In genomic region chr3:83192401-83192800, GRCm38 (mm10) we compare ENCODE assay signal across 19 mouse cellular contexts.
DNase-seq lines count a peak whose midpoint lies in the region; ATAC-seq and TF ChIP-seq lines count a peak whose summit lies in the region.
"Had no signal": no experiment of that assay in that cellular context is flagged by ENCODE, and none has a peak within 500 bp of the region (broad histone marks: within the 10 kb centered on the region; RNA-seq: fewer than 3 reads in every experiment).

No protein-coding gene starts in this region.

- H3K4me2 ChIP-seq in forebrain, postnatal 0 days (ENCODE audit: low read depth), result no peak overlapping the region
- H3K4me2 ChIP-seq: embryonic facial prominence, embryonic 13.5 days; heart, embryonic 11.5 days; heart, embryonic 15.5 days; hindbrain, embryonic 13.5 days; intestine, embryonic 15.5 days had no signal

- WGBS in forebrain, postnatal 0 days, result 31% methylated on average over 1 of the region's 1 CpGs

- no peaks in the 10 kb centered on the region for H3K27me3 ChIP-seq in forebrain, postnatal 0 days (ENCODE audit: insufficient read depth, low read length)
- H3K27me3 ChIP-seq: embryonic facial prominence, embryonic 13.5 days; heart, embryonic 15.5 days; hindbrain, embryonic 13.5 days; intestine, embryonic 15.5 days had no signal

- no peak overlapping the region for H3K9ac ChIP-seq in forebrain, postnatal 0 days
- H3K9ac ChIP-seq: embryonic facial prominence, embryonic 13.5 days; heart, embryonic 15.5 days; hindbrain, embryonic 13.5 days; intestine, embryonic 15.5 days had no signal

- no peaks in the 10 kb centered on the region for H3K9me3 ChIP-seq in forebrain, postnatal 0 days (ENCODE audit: low read length)
- H3K9me3 ChIP-seq: embryonic facial prominence, embryonic 13.5 days; heart, embryonic 15.5 days; hindbrain, embryonic 13.5 days; intestine, embryonic 15.5 days had no signal

- peak; percentile 53 for ATAC-seq in forebrain, postnatal 0 days
- ATAC-seq: intestine, embryonic 15.5 days had no signal

- H3K4me3 ChIP-seq in forebrain, postnatal 0 days (ENCODE audit: low read depth, low read length), result no peak overlapping the region
- H3K4me3 ChIP-seq: embryonic facial prominence, embryonic 13.5 days; heart, adult 2 months; heart, embryonic 15.5 days; hindbrain, embryonic 13.5 days; intestine, embryonic 15.5 days had no signal

- intact Hi-C loops in left cerebral cortex, postnatal 4 days (cut with DNase I), result no loop called here

- TF ChIP-seq CTCF in brain, embryonic 14.5 days (IDR thresholded peaks at IDR 0.05; ENCODE audit: borderline replicate concordance, extremely low read depth, insufficient read depth, insufficient read length), result no peak
- TF ChIP-seq CTCF in forebrain, postnatal 0 days (IDR thresholded peaks at IDR 0.05; ENCODE audit: low read depth), result no peak

- peak; percentile 22 for DNase-seq in layer of hippocampus, adult 11-12 months (ENCODE audit: low spot score)
- no peak for DNase-seq in layer of hippocampus, postnatal 25 days (ENCODE audit: extremely low spot score in 1 of 2, low spot score in 1 of 2)
- peak; percentile 64 for DNase-seq in brain, embryonic 14.5 days (ENCODE audit: low read depth)
- DNase-seq in forebrain, postnatal 0 days, result no peak
- DNase-seq in gastrocnemius, adult 18-20 months (ENCODE audit: low spot score), result no peak
- no peak for DNase-seq in left cerebral cortex, postnatal 4 days
- DNase-seq: adrenal gland, adult 2 months; adrenal gland, postnatal 36 days; cerebellum, adult 11-12 months; cerebellum, adult 9-10 months; cerebellum, postnatal 36 days; gastrocnemius, postnatal 14 days; heart, adult 2 months; heart, postnatal 14 days had no signal

- TF ChIP-seq POLR2A in brain, embryonic 14.5 days (IDR thresholded peaks at IDR 0.05; ENCODE audit: borderline replicate concordance, extremely low read depth, insufficient read depth, insufficient read length, poor library complexity, severe bottlenecking), result no peak

- no peaks in the 10 kb centered on the region for H3K4me1 ChIP-seq in forebrain, postnatal 0 days (ENCODE audit: insufficient read depth)
- H3K4me1 ChIP-seq: embryonic facial prominence, embryonic 13.5 days; heart, embryonic 15.5 days; hindbrain, embryonic 13.5 days; intestine, embryonic 15.5 days had no signal

- no peaks in the 10 kb centered on the region for H3K36me3 ChIP-seq in forebrain, postnatal 0 days (ENCODE audit: insufficient read depth)
- H3K36me3 ChIP-seq: embryonic facial prominence, embryonic 13.5 days; heart, embryonic 15.5 days; hindbrain, embryonic 13.5 days; intestine, embryonic 15.5 days had no signal

- H3K27ac ChIP-seq in forebrain, postnatal 0 days (ENCODE audit: low read depth, low read length), result no peak overlapping the region
- H3K27ac ChIP-seq: embryonic facial prominence, embryonic 13.5 days; heart, adult 2 months; heart, embryonic 15.5 days; hindbrain, embryonic 13.5 days; intestine, embryonic 15.5 days had no signal

Comparison
In these comparisons a context has a peak if more than half of its experiments do, and no peak if none do; other contexts are left out.
1. DNase-seq: peak in layer of hippocampus, adult 11-12 months (single experiment) and brain, embryonic 14.5 days (single experiment); none in layer of hippocampus, postnatal 25 days (0 of 2), forebrain, postnatal 0 days (single experiment), gastrocnemius, adult 18-20 months (single experiment) and left cerebral cortex, postnatal 4 days (single experiment).